Mouse (Mus musculus) urinary bladder, postnatal 4 days (tissue): Measurements from ENCODE around the gene Inka2.

Experiments used
- DNase-seq, 2 experiments: peaks; one replicate each; pipeline ENCODE4 v3.0.0; 2021 to 2022; ENCODE audit warnings: low spot score in 2 of 2

The Inka2 gene

DNA sequence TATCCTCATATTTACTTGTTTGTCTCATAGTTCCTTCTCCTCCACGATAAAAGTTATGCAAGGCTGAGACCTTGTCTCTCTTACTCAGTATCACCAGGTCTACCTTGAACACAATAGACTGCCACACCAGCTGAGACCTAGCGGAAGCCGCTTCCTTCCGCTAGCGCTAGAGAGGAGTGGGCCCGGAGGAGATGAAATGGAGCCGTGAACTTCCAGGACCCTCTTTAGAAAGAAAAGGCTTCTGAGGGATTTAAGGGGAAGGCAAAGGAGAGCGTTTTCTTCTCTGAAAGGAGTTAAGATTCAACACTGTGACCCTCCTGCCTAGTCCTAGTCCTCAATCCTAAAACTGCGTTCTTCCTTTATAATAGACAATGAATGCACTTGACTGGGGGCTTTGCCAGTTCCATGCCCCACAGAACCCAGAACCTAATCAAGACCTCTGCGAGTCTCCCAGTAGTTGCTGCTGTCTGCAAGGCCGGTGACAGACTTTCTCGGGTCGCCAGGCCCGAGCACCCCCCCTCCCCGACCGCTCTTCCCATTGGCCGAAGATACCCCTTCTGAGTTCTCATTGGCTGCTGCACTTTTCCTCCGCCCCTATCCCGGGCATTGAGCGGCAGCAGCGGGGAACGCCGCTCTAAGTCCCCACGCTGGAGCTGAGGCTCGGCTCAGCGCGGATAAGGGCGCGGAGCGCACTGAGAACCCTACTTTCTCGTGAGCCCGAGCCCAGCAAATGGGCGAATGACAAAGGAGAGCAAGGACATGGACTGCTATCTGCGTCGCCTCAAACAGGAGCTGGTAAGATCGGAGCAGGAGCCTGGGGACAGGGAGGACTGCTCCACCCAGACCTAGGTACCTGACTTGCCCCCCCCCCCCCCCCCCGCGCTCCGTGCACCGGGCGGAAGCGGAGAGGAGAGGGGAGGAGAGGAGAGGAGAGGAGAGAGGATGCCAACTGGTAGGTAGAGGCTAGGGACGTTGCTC lies at the start of gene Inka2:
Gene Inka2 (plus strand): TSS at position 569 of the 978 bp plus-strand sequence.
- DNase-seq, result peak; percentile 68 to 71

DNA sequence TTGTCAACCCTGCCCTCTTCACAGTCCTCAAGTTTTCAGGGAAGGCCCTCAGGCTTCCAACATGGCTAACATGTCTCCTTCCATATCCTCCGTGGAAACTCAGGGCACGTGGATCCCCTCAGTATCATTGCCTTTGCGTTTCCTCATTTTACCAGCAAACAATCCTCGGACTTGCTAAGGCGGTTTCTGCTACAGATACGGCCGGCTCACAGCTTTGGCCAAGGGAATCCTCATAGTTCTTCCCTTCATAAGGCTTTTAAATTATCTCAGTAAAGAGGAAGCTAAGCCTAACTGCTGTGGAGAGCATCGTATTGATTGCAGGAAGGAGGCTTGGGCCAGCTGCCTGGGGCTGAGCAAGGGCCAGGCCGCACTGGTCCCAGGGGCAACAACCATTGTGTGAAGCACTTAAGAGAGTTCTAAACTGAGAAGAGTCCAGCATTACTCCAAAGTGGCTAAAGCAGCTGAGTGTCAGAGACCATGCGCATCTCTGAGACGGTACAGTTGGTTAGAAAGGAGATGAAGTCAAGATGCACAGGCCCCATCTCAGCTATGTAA lies 49.3 kb upstream of the Inka2 start:
- DNase-seq, result no peak

DNA sequence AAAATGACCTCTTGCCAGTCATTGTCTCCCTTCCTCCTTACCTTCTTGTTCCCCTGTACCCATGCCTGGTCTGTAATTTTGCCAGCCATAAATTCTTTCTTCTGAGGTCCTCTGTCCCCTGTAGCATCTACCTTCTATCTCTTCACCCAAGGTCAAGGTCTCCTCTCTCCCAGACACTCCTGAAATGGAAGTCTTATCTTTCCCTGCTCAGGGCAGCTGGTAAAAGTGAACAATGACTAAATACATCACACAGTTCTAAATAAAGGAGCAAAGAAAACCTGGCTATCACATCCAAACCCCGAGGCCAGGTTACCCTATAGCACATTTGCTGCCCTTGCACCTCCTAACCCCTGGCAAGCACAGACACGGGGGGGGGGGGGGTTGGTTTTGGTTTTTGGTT lies 43.9 kb upstream of the Inka2 start:
- no peak for DNase-seq

DNA sequence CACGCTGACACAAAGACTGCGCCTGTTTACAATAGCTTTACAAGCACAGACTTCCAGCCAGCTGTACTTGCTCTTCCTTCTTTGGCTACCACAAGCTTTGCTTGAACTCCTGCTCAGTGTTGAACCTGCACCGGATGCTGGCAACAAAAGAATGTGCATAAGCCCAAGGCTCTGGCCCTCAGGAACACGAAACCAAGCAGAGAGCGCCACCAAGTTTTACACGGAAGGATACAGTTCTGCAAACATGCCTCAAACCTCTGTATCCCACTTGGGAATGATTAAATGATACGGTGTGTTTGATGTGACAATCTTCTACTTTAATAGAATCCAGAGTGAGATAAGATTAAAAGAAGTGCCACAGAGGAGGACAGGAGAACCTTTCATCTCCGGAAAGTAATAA lies 41.4 kb upstream of the Inka2 start:
- no peak for DNase-seq

DNA sequence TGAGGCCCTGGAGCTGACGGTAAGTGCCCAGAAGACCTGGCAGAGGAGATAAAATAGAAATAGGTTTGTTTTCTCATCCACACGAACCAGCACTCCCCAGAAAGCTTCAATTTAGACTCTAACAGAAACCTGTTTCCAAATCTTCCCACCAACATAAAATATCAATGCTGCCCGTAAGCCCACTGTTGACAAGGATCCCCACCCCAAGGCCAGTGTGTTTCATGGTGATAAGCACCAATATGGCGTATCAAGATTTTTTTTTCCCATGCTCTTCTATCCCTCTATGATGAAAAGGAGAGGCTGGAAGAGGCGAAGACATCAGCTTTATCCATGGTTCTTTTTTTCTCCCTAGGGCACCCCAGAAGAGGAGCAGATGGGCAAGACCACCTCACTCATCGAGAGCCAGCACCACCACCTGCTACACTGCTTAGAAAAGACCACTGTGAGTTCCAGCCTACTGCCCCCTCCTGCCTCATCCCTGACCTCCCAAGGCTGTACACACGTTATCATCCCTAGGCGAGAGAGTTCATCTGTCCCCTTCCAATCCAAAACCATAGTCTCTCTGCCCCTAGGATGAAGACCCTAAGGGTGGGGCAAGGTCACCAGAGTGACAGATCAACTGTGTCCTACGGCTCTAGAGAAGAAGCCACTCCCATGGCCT lies 39.2 kb upstream of the Inka2 start:
- no peak for DNase-seq

DNA sequence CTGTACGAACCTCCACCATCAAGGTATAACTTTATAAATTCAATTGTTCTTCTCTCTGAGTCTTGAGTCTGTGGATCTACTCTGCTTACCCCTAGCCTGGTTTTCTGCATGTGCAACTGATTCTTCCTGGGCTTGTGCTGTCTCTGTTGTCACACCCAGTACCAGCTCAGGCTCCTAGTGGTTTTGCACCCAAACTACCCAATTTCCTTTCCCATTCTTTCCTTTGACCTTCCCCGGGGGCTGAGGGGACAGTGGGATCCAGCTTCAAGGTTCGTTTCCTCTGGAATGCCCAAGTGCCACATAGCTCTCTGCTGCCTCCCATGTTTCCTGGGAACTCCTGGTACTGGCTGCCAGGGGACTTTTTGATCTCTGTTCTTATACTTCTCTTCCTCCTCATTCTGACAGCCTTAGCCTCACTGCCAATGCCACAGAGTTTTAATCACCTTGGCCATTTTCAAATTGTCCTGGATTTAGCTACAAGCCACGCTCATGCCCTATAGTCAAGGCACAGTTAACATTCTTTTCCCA lies 37.3 kb upstream of the Inka2 start:
- DNase-seq, result no peak

DNA sequence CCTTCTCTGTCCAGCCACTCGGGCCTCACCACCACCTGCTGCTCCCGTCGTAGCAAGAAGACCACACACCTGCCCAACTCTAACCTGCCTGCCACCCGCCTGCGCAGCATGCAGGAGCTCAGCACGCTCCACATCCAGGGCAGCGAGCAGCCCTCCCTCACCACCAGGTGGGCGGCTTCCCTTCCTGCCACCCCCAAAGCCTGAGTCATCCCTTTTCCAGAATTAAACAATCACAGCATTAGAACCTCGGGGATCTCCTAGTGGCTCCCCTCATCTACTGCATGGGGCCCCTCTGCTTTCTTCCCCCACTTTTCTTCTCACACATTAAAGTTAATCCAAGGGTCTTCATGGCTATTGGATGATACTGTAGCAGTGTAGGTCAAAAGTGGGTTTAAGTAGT lies 36.2 kb upstream of the Inka2 start:
- DNase-seq, result no peak

DNA sequence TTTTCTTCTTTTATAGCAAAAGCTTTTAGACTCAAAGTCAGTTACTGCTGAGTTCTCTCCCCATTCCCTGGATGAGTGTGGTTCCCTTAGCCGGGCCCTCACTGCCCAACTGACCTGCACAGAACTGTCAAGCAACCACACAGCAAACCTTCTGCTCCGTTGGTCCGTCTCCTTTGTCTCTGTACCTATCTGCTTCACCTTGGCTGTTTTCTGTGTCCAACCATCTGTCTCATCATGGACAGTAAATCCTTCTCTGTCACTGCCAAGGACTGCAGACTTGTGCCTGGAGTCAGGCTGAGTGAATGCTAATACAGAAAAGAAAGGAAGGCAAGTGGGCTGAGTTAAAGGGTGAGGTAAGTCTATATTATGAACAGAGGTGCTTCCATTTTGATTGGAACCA lies 34.6 kb upstream of the Inka2 start:
- DNase-seq, result no peak

DNA sequence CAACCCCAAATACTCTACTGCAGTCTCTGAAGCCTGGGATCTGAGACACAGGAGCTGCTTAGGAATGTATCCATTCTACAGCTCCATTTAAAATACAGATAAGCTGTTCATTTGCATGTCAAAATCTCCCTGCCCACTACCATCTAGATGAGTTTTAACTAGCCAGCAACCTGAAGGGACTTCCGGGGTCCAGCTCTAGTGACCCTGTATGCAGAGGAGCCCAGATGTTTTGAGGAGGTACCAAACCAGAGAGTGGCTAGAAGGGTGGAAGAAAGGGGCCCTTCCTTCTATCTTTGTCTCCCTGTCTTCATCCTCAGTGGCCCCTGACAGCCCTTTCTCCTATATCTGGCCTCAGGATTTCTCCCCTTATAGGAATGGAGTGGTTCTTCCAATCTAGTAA lies 33.6 kb upstream of the Inka2 start:
- DNase-seq, result no peak

DNA sequence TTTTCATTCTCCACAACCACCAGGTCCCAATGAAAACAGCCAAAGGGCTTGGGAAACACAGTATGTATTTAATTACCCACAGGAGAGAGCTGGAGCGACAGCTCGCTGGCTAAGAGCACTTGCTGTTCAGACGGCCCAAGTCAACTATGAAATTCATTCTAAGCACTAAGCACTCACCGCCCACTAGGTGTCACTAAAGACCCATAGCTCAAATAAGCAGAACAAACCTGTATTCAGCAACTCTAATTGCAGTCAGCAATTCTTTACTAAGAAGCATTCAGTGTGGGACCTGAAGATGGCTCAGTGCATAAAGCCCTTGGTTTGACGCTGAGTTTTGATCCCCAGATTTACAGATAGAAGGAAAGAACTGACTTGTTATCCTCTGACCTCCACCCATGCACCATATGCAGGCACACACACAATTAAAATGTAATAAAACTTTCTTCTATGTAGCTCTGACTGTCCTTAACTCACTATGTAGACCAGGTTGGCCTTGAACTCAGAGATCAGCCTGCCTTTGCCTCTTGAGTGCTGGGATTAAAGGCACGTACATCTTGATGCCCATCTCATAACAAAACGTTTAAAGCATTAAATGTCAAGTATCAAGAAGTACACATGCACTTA lies 29.7 kb upstream of the Inka2 start:
- no peak for DNase-seq

DNA sequence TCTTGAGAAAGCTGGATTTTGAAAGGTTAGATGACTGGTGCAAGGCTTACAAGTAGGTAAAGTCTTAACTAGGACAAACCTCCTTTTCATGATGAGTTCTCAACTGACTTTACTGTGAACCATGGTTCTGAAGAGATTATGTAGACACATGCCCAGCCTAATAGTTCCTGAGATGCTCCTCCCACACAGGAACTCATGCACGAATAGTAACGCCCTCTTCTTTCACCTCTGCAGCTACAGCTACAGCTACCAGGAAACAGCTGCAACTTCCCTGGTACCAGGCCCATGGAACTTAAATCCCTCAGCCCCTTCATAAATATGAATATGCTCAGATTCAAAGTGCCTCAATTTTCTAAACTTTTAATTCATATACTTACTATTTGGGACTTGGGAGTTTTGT lies 28.5 kb upstream of the Inka2 start:
- DNase-seq, result no peak

DNA sequence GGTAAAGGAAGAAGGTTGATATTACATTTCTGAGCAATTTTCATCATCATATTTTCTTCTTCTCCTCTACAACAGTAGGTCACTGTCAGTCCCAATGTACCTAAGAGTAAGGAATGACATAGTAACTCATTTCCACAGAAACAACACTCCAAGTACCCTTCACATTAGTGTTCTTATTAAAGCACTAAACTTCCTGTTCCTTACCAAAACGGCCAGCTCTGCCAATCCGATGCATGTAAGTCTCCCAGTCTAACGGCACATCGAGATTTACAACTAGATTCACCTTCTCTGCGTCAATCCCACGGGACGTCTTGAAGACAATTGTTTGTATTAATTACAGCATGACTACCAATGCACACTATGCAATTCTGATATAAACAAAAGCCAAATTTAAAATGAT lies 24.1 kb upstream of the Inka2 start:
- DNase-seq, result no peak

DNA sequence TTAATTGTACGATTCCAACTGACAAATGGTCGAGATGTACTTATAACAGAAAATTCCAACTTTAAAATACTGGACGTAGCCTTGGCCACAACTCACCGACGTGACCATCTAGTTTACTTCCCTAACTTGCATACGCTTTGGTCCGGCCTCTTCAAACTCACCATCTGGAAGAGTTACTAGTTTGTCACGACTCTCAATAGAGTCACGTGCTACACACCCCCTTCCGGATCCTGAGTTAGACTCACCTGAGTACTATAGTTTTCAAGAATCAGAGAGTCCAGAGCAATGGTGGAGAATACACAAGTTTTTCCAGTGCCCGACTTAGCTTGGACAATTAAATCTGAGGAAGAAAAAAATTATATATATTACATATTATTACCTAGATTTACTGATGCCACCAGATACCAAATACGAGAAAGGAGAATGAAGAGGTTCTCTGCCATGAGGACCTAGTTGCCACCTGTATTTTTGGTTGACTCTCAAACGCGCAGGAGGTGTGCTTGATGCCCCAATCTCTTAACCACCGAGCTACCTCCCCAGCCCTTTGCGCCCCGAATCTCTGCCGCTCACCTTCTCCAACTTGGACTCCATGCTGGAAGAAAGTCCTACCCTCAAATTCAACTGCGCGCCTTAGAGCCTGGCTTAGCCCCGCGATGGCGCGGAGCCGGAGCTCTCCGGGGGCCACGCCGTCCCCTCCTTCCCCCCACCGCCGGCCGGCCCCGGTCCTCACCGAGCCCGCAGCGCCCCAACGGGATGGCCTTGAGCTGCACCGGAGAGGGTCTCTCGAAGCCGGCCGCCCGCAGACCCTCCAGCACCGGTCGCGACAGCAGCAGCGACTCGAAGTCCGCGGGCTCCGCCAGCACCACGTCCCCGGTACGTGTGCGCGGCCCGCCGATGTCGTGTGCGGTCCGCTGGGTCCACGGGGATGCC lies 17.7 kb upstream of the Inka2 start:
- no peak for DNase-seq

DNA sequence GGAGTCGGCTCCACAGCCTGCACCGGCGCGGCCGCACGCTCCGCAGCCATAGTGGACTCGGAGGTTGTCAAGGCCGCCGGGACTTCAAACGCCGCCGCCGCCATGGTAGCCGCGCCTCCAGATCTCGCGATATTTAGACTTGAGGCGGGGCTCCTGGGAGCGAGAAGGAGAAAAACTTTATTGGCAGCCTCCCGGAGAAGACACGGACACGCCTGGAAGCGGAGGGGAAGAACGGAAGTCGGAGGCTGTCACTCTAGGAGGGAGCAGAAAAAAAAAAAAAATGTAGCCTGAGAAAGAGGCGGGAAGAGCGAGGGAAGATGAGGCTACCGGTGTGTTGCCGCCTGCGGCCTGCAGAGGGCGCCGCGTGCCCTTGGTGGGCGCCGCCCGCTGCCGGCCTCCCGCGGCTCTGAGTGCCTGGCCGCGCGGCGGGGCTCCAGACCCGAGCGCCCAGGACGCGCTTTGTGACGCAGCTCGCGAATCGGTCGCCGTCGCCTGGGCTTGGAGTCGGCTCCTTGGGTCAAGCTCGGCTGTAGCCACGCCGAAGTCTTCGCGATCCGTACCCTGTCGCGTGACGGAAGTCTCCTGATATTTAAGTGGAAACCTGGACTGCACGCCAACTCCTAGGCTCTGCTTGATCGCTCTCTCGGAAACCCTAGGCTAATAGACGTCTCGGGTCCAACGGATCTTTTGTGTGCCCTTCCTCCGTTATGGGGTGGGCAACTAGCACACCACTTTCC lies 16.9 kb upstream of the Inka2 start, which contains the start of gene Ddx20:
Gene Ddx20 (minus strand): TSS at position 251 of the 737 bp plus-strand sequence.
- peak; percentile 93 to 94 for DNase-seq

DNA sequence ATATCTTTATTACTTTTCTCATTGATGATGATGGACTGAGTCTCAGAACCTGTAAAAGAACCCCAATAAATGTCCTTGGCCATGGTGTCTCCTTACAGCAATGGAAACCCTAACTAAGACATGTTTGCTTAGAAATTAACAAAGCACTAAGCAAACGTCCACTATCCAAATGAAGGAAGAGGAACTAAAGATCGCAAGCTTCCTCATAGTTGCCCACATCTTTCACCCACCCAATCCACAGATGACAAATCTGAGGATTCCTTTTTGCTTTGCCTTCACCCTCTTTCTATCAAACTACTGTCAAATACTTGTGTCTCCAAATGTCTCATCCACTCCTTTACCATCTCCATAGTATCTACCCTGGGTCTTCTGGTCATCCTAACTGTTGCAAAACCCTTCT lies 15.9 kb upstream of the Inka2 start:
- no peak for DNase-seq

DNA sequence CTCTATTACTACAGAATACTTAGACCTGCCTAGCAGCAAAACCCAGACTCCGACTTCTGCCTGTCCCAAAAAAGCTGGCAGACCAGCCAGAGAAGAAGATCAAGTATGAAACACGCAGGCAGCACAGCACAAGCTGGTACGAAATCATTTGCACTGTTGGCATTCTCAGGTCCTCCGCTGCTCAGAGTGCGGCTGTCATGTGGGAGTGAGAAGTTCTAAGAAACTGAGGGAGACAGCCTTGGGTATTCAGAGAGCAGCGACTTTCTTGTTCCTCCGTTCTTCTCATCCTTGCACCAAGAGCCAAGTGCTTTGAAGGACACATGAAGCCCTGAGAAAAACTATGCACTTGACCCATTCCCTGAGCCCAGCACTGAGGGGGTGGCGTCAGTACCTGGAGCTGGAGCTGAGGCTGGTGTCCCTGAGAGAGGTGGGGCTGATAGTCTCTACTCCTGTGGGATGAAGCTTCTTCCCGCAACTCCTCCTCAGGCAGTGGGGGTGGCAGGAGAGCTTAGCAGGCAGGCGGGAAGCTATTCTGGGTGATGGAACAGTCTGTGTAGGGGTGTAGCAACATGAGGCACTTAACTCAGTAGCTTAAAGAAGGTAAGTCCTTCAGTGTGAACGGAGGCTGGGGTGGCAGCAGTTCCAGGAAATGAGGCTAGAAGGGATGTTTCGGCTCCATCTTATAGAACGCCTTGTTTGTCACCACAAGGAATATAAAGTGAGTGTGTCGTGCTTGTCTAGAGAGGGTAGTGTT lies 10.9 kb upstream of the Inka2 start:
- DNase-seq, result no peak

DNA sequence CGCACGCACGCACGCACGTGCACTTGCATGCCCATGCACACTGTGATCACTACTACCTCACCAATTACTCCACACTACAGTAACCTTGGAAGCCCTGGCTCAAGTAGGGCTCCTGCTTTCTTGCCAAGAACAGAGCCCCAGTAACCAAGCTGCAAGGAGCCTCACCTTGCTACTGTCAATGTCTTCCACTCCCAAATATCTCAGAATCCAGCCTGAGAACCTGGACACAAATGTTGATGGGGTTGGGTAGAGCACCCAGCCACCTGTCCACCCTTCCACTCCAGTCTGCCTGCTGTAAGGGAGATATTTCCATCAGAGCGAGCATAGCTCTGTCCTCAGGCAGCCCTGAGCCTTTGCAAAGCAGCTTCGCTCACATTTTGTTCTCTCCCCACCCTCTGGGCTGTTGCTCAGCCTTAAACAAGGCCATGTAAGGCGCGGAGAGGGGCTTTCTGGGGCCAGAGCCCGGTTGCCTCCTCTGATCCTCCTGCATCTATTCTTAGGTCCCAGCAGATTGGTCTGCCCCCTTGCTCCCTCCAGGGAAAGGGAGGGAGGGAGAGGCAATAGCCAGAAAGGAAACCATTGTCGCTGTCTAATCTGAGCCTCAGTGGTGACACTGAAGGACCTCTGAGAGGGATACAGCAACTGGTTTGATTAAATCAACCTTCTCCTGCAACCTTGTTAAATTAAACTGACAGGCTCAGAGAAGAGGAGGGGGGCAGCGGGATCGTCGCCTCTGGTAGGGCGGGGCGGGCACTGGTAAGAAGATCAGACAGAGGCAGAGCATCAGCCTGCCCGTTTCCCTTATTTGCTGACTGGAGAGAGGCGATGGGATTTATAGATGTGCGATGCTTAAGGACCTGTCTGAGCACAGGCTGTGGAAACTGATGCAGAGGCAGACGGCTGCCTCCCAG lies 8.7 kb upstream of the Inka2 start:
- peak in 1 of 2 experiments; percentile 41 for DNase-seq

DNA sequence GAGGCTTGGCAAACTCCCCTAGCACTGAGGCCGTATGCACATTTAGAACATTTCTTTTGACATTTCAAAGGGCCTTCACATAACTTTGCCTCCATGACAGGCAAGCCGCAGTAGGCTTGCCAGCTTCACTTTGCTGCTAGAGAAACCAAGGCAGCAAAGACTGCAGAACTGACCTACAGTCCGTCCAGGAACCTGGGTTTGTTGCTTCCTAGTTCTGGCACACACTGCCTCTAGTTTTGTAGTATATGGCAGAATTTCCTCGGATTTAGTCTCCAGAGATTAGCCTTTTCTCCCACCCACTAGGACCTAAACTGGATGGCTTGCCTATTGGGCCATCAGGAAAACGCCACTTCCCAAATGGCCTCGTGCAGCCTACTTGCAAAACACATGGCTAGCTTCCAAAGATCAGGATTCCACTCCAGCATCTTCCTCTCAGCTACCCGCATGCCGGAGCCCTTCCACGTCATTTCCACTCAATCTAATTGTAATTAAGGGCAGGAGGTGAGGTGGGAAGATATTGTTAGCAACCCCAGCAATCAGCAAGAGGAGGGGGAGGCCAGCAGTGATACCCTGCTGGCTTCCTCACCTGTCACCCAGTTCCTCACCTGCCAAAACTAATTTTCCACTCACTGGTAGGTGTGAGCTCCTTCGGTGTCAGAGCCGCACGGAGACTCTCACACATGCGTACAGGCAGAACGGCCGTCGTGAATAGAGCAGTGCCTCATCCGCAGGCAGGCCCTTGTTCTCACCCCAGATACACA lies 7.8 kb upstream of the Inka2 start:
- no peak for DNase-seq
